Mouse (Mus musculus) granulocyte monocyte progenitor cell, adult 5-6 weeks (primary cell): ENCODE measurements around the gene Ccdc71. TPM values are rescaled to one million over a fixed set of nuclear protein-coding genes. Genes with fewer than 3 reads are reported as not detected.

Source experiments
- total RNA-seq, 2 experiments: library from RNA; stranded (forward) in 1 of 2; stranded (reverse) in 1 of 2; fragments of 200-712, 200-1000 nt in 1 of 2; fragments of >200 nt in 1 of 2; fragmentation: Nextera tagmentation in 1 of 2; gene quantifications; 2 replicates each; pipeline ENCODE4 v1.2.3; 2014 to 2017

The Ccdc71 gene
- total RNA-seq, 2 experiments from 2014 or later = 17.9 to 23.5 TPM

Other genes starting within 250 kb of the Ccdc71 start
- gene Dag1, start 196.6 kb upstream of the Ccdc71 start, total RNA-seq (2014; fragmentation: Nextera tagmentation) = 12.5 and 20.8 TPM in 2 replicates
- 3.3 and 4.6 TPM in 2 replicates for gene Dag1, start 196.6 kb upstream of the Ccdc71 start, total RNA-seq (2017)
- gene Nicn1, start 170.1 kb upstream of the Ccdc71 start, total RNA-seq (2014; fragmentation: Nextera tagmentation) = 8.7 and 9.8 TPM in 2 replicates
- 5.2 and 10.7 TPM in 2 replicates for gene Nicn1, start 170.1 kb upstream of the Ccdc71 start, total RNA-seq (2017)
- gene Amt, start 163.7 kb upstream of the Ccdc71 start, total RNA-seq (2014; fragmentation: Nextera tagmentation) = 0.19 and 0.70 TPM in 2 replicates
- 1.8 TPM in 1 of 2 replicates, not detected in the other for gene Amt, start 163.7 kb upstream of the Ccdc71 start, total RNA-seq (2017)
- gene Rhoa, start 154.4 kb upstream of the Ccdc71 start, total RNA-seq (2014; fragmentation: Nextera tagmentation) = 256 and 296 TPM in 2 replicates
- 242 and 247 TPM in 2 replicates for gene Rhoa, start 154.4 kb upstream of the Ccdc71 start, total RNA-seq (2017)
- 13.7 and 16.6 TPM in 2 replicates for gene Tcta, start 154.4 kb upstream of the Ccdc71 start, total RNA-seq (2014; fragmentation: Nextera tagmentation)
- 4.1 and 6.7 TPM in 2 replicates for gene Tcta, start 154.4 kb upstream of the Ccdc71 start, total RNA-seq (2017)
- 2,602 and 2,684 TPM in 2 replicates for gene Gpx1, start 121.6 kb upstream of the Ccdc71 start, total RNA-seq (2014; fragmentation: Nextera tagmentation)
- 1,938 and 2,180 TPM in 2 replicates for gene Gpx1, start 121.6 kb upstream of the Ccdc71 start, total RNA-seq (2017)
- 78.5 and 89.4 TPM in 2 replicates for gene Usp4, start 112.7 kb upstream of the Ccdc71 start, total RNA-seq (2014; fragmentation: Nextera tagmentation)
- gene Usp4, start 112.7 kb upstream of the Ccdc71 start, total RNA-seq (2017) = 62.7 and 75.5 TPM in 2 replicates
- gene 1700102P08Rik, start 67.7 kb upstream of the Ccdc71 start, total RNA-seq (2014; fragmentation: Nextera tagmentation) = 1.6 TPM in 1 of 2 replicates, not detected in the other
- 0.43 TPM in 1 of 2 replicates, not detected in the other for gene 1700102P08Rik, start 67.7 kb upstream of the Ccdc71 start, total RNA-seq (2017)
- not detected in 2 replicates for gene Ccdc36, start 32.0 kb upstream of the Ccdc71 start, total RNA-seq (2014; fragmentation: Nextera tagmentation)
- 0.72 and 0.90 TPM in 2 replicates for gene Ccdc36, start 32.0 kb upstream of the Ccdc71 start, total RNA-seq (2017)
- not detected in 2 replicates for gene BC048562, start 24.0 kb upstream of the Ccdc71 start, total RNA-seq (2014; fragmentation: Nextera tagmentation)
- not detected in 2 replicates for gene BC048562, start 24.0 kb upstream of the Ccdc71 start, total RNA-seq (2017)
- 0.56 TPM in 1 of 2 replicates, not detected in the other for gene Klhdc8b, start 1.1 kb downstream of the Ccdc71 start, total RNA-seq (2014; fragmentation: Nextera tagmentation)
- gene Klhdc8b, start 1.1 kb downstream of the Ccdc71 start, total RNA-seq (2017) = 1.2 and 5.5 TPM in 2 replicates
- gene Lamb2, start 19.2 kb downstream of the Ccdc71 start, total RNA-seq (2014; fragmentation: Nextera tagmentation) = 0.38 TPM in 1 of 2 replicates, not detected in the other
- 0.05 and 0.09 TPM in 2 replicates for gene Lamb2, start 19.2 kb downstream of the Ccdc71 start, total RNA-seq (2017)
- 80.9 and 90.2 TPM in 2 replicates for gene Usp19, start 30.1 kb downstream of the Ccdc71 start, total RNA-seq (2014; fragmentation: Nextera tagmentation)
- 32.3 and 34.9 TPM in 2 replicates for gene Usp19, start 30.1 kb downstream of the Ccdc71 start, total RNA-seq (2017)
- gene Qars, start 47.2 kb downstream of the Ccdc71 start, total RNA-seq (2014; fragmentation: Nextera tagmentation) = 252 and 261 TPM in 2 replicates
- gene Qars, start 47.2 kb downstream of the Ccdc71 start, total RNA-seq (2017) = 144 and 181 TPM in 2 replicates
- gene Qrich1, start 56.3 kb downstream of the Ccdc71 start, total RNA-seq (2014; fragmentation: Nextera tagmentation) = 131 and 140 TPM in 2 replicates
- gene Qrich1, start 56.3 kb downstream of the Ccdc71 start, total RNA-seq (2017) = 119 and 145 TPM in 2 replicates
- 294 and 388 TPM in 2 replicates for gene Impdh2, start 99.8 kb downstream of the Ccdc71 start, total RNA-seq (2014; fragmentation: Nextera tagmentation)
- gene Impdh2, start 99.8 kb downstream of the Ccdc71 start, total RNA-seq (2017) = 284 and 334 TPM in 2 replicates
- gene Ndufaf3, start 106.9 kb downstream of the Ccdc71 start, total RNA-seq (2014; fragmentation: Nextera tagmentation) = 39.4 and 44.0 TPM in 2 replicates
- 17.3 and 17.8 TPM in 2 replicates for gene Ndufaf3, start 106.9 kb downstream of the Ccdc71 start, total RNA-seq (2017)
- 91.3 and 111 TPM in 2 replicates for gene Dalrd3, start 109.4 kb downstream of the Ccdc71 start, total RNA-seq (2014; fragmentation: Nextera tagmentation)
- 38.1 and 45.2 TPM in 2 replicates for gene Dalrd3, start 109.4 kb downstream of the Ccdc71 start, total RNA-seq (2017)
- gene Wdr6, start 118.2 kb downstream of the Ccdc71 start, total RNA-seq (2014; fragmentation: Nextera tagmentation) = 18.1 and 19.3 TPM in 2 replicates
- gene Wdr6, start 118.2 kb downstream of the Ccdc71 start, total RNA-seq (2017) = 14.7 and 18.0 TPM in 2 replicates
- 2.0 and 2.3 TPM in 2 replicates for gene P4htm, start 137.1 kb downstream of the Ccdc71 start, total RNA-seq (2014; fragmentation: Nextera tagmentation)
- 0.43 TPM in 1 of 2 replicates, not detected in the other for gene P4htm, start 137.1 kb downstream of the Ccdc71 start, total RNA-seq (2017)
- gene Arih2, start 188.9 kb downstream of the Ccdc71 start, total RNA-seq (2014; fragmentation: Nextera tagmentation) = 32.9 and 36.9 TPM in 2 replicates
- 32.2 and 33.4 TPM in 2 replicates for gene Arih2, start 188.9 kb downstream of the Ccdc71 start, total RNA-seq (2017)
- 20.2 and 28.6 TPM in 2 replicates for gene Slc25a20, start 201.6 kb downstream of the Ccdc71 start, total RNA-seq (2014; fragmentation: Nextera tagmentation)
- gene Slc25a20, start 201.6 kb downstream of the Ccdc71 start, total RNA-seq (2017) = 28.7 and 30.3 TPM in 2 replicates
- gene Prkar2a, start 228.8 kb downstream of the Ccdc71 start, total RNA-seq (2014; fragmentation: Nextera tagmentation) = 22.8 and 22.9 TPM in 2 replicates
- 28.6 and 37.8 TPM in 2 replicates for gene Prkar2a, start 228.8 kb downstream of the Ccdc71 start, total RNA-seq (2017)